Mouse (Mus musculus): ENCODE measurements around the gene Opalin. TPM values are rescaled to one million over a fixed set of nuclear protein-coding genes. Genes with fewer than 3 reads are reported as not detected.

Gene Opalin
- polyA plus RNA-seq, 1 experiment from 2014 or later = not detected

GRCm38 (mm10) chr19:41100863-41101262, 23.9 kb upstream of the Opalin start:
- H3K27me3 ChIP-seq (ENCODE audit: low read depth, poor library complexity, severe bottlenecking) = no peaks in the 10 kb centered on the region
- no peak for DNase-seq (ENCODE audit: low spot score)
- H3K27ac ChIP-seq = no peak overlapping the region
- no peaks in the 10 kb centered on the region for H3K9me3 ChIP-seq (replicated peaks)
- H3K36me3 ChIP-seq = no peaks in the 10 kb centered on the region
- no peak overlapping the region for H3K4me3 ChIP-seq
- WGBS = 95% methylated on average over 7 of the region's 7 CpGs
- no peaks in the 10 kb centered on the region for H3K4me1 ChIP-seq

GRCm38 (mm10) chr19:41097038-41097437, 20.1 kb upstream of the Opalin start:
- Histone ChIP-seq H3K27me3 (ENCODE audit: low read depth, poor library complexity, severe bottlenecking) (no peaks in the 10 kb centered on the region), H3K4me1 (0 out of 2 replicates have a peak, but pooled peaks cover 7% of the 10 kb centered on the region), H3K27ac (no peak overlapping the region), H3K9me3 (replicated peaks) (no peaks in the 10 kb centered on the region), H3K4me3 (no peak overlapping the region), H3K36me3 (no peaks in the 10 kb centered on the region)
- WGBS = 81% methylated on average over 4 of the region's 4 CpGs
- DNase-seq (ENCODE audit: low spot score) = no peak

- no peak for DNase-seq (ENCODE audit: low spot score)
- Histone ChIP-seq H3K36me3 (no peaks in the 10 kb centered on the region), H3K4me1 (peaks cover 18% of the 10 kb centered on the region), H3K4me3 (no peak overlapping the region), H3K27me3 (ENCODE audit: low read depth, poor library complexity, severe bottlenecking) (peaks cover 21% of the 10 kb centered on the region), H3K27ac (no peak overlapping the region), H3K9me3 (replicated peaks) (no peaks in the 10 kb centered on the region)
- 82% methylated on average over 2 of the region's 2 CpGs for WGBS
These were observed 15.0 kb upstream of the Opalin start for GRCm38 (mm10) chr19:41091901-41092300.

GRCm38 (mm10) chr19:41089833-41090232, 12.9 kb upstream of the Opalin start:
- no peaks in the 10 kb centered on the region for H3K36me3 ChIP-seq
- H3K4me1 ChIP-seq = peaks cover 18% of the 10 kb centered on the region
- H3K4me3 ChIP-seq = no peak overlapping the region
- 21% methylated on average over 5 of the region's 5 CpGs for WGBS
- no peak overlapping the region for H3K27ac ChIP-seq
- H3K27me3 ChIP-seq (ENCODE audit: low read depth, poor library complexity, severe bottlenecking) = peaks cover 21% of the 10 kb centered on the region
- no peaks in the 10 kb centered on the region for H3K9me3 ChIP-seq (replicated peaks)
- DNase-seq (ENCODE audit: low spot score) = peak; percentile 71

- peaks cover 17% of the 10 kb centered on the region for H3K4me1 ChIP-seq
- peaks cover 21% of the 10 kb centered on the region for H3K27me3 ChIP-seq (ENCODE audit: low read depth, poor library complexity, severe bottlenecking)
- no peaks in the 10 kb centered on the region for H3K36me3 ChIP-seq
- WGBS = 49% methylated on average over 18 of the region's 18 CpGs
- H3K27ac ChIP-seq = no peak overlapping the region
- DNase-seq (ENCODE audit: low spot score) = no peak
- no peaks in the 10 kb centered on the region for H3K9me3 ChIP-seq (replicated peaks)
- peak overlapping the region; percentile 14 for H3K4me3 ChIP-seq
These were observed 11.6 kb upstream of the Opalin start for GRCm38 (mm10) chr19:41088491-41088890.

- Histone ChIP-seq H3K27ac (no peak overlapping the region), H3K4me1 (peaks cover 12% of the 10 kb centered on the region), H3K9me3 (replicated peaks) (no peaks in the 10 kb centered on the region), H3K36me3 (no peaks in the 10 kb centered on the region), H3K4me3 (no peak overlapping the region), H3K27me3 (ENCODE audit: low read depth, poor library complexity, severe bottlenecking) (peaks cover 21% of the 10 kb centered on the region)
- no peak for DNase-seq (ENCODE audit: low spot score)
- WGBS = 54% methylated on average over 4 of the region's 4 CpGs
These were observed 11.0 kb upstream of the Opalin start for GRCm38 (mm10) chr19:41087901-41088300.

GRCm38 (mm10) chr19:41086700-41087099, 9.8 kb upstream of the Opalin start:
- Histone ChIP-seq H3K4me3 (no peak overlapping the region), H3K9me3 (replicated peaks) (no peaks in the 10 kb centered on the region), H3K27me3 (ENCODE audit: low read depth, poor library complexity, severe bottlenecking) (peaks cover 21% of the 10 kb centered on the region), H3K27ac (no peak overlapping the region), H3K36me3 (no peaks in the 10 kb centered on the region), H3K4me1 (peaks cover 12% of the 10 kb centered on the region)
- DNase-seq (ENCODE audit: low spot score) = peak; percentile 72
- 7% methylated on average over 2 of the region's 2 CpGs for WGBS

GRCm38 (mm10) chr19:41086289-41086688, 9.4 kb upstream of the Opalin start:
- H3K9me3 ChIP-seq (replicated peaks) = no peaks in the 10 kb centered on the region
- H3K4me3 ChIP-seq = no peak overlapping the region
- WGBS = 88% methylated on average over 6 of the region's 6 CpGs
- no peak overlapping the region for H3K27ac ChIP-seq
- peaks cover 12% of the 10 kb centered on the region for H3K4me1 ChIP-seq
- no peak for DNase-seq (ENCODE audit: low spot score)
- peaks cover 21% of the 10 kb centered on the region for H3K27me3 ChIP-seq (ENCODE audit: low read depth, poor library complexity, severe bottlenecking)
- H3K36me3 ChIP-seq = no peaks in the 10 kb centered on the region

- peaks cover 16% of the 10 kb centered on the region for H3K27me3 ChIP-seq (ENCODE audit: low read depth, poor library complexity, severe bottlenecking)
- H3K4me3 ChIP-seq = no peak overlapping the region
- H3K36me3 ChIP-seq = no peaks in the 10 kb centered on the region
- H3K9me3 ChIP-seq (replicated peaks) = no peaks in the 10 kb centered on the region
- 91% methylated on average over 14 of the region's 14 CpGs for WGBS
- H3K4me1 ChIP-seq = peaks cover 10% of the 10 kb centered on the region
- H3K27ac ChIP-seq = no peak overlapping the region
- DNase-seq (ENCODE audit: low spot score) = no peak
These were observed 6.7 kb upstream of the Opalin start for GRCm38 (mm10) chr19:41083646-41084045.

- Histone ChIP-seq H3K4me1 (no peaks in the 10 kb centered on the region), H3K36me3 (no peaks in the 10 kb centered on the region), H3K27ac (no peak overlapping the region), H3K27me3 (ENCODE audit: low read depth, poor library complexity, severe bottlenecking) (no peaks in the 10 kb centered on the region), H3K9me3 (replicated peaks) (no peaks in the 10 kb centered on the region), H3K4me3 (no peak overlapping the region)
- 93% methylated on average over 3 of the region's 3 CpGs for WGBS
- DNase-seq (ENCODE audit: low spot score) = no peak
These were observed 4.7 kb upstream of the Opalin start for GRCm38 (mm10) chr19:41081589-41081988.

- no peaks in the 10 kb centered on the region for H3K9me3 ChIP-seq (replicated peaks)
- H3K4me3 ChIP-seq = no peak overlapping the region
- DNase-seq (ENCODE audit: low spot score) = no peak
- no peaks in the 10 kb centered on the region for H3K36me3 ChIP-seq
- H3K4me1 ChIP-seq = no peaks in the 10 kb centered on the region
- H3K27me3 ChIP-seq (ENCODE audit: low read depth, poor library complexity, severe bottlenecking) = peaks cover 7% of the 10 kb centered on the region; the same call in 1 of the 2 replicates
- WGBS = 94% methylated on average over 14 of the region's 14 CpGs
- no peak overlapping the region for H3K27ac ChIP-seq
These were observed 3.0 kb downstream of the Opalin start for GRCm38 (mm10) chr19:41073746-41074455.

GRCm38 (mm10) chr19:41071500-41071899, 5.4 kb downstream of the Opalin start:
- peaks cover 7% of the 10 kb centered on the region; the same call in 1 of the 2 replicates for H3K27me3 ChIP-seq (ENCODE audit: low read depth, poor library complexity, severe bottlenecking)
- H3K27ac ChIP-seq = no peak overlapping the region
- H3K4me3 ChIP-seq = no peak overlapping the region
- H3K36me3 ChIP-seq = no peaks in the 10 kb centered on the region
- peak; percentile 92 for DNase-seq (ENCODE audit: low spot score)
- 10% methylated on average over 8 of the region's 8 CpGs for WGBS
- H3K9me3 ChIP-seq (replicated peaks) = no peaks in the 10 kb centered on the region
- no peaks in the 10 kb centered on the region for H3K4me1 ChIP-seq

GRCm38 (mm10) chr19:41054702-41055101, 22.2 kb downstream of the Opalin start:
- no peaks in the 10 kb centered on the region for H3K9me3 ChIP-seq (replicated peaks)
- 71% methylated on average over 4 of the region's 4 CpGs for WGBS
- no peaks in the 10 kb centered on the region for H3K27me3 ChIP-seq (ENCODE audit: low read depth, poor library complexity, severe bottlenecking)
- no peaks in the 10 kb centered on the region for H3K36me3 ChIP-seq
- H3K4me1 ChIP-seq = no peaks in the 10 kb centered on the region
- no peak for DNase-seq (ENCODE audit: low spot score)
- no peak overlapping the region for H3K27ac ChIP-seq
- H3K4me3 ChIP-seq = no peak overlapping the region

- peak; percentile 40 for DNase-seq (ENCODE audit: low spot score)
- Histone ChIP-seq H3K27me3 (ENCODE audit: low read depth, poor library complexity, severe bottlenecking) (no peaks in the 10 kb centered on the region), H3K4me3 (no peak overlapping the region), H3K27ac (no peak overlapping the region), H3K36me3 (no peaks in the 10 kb centered on the region), H3K4me1 (no peaks in the 10 kb centered on the region), H3K9me3 (replicated peaks) (no peaks in the 10 kb centered on the region)
- WGBS = 37% methylated on average over 10 of the region's 10 CpGs
These were observed 23.4 kb downstream of the Opalin start for GRCm38 (mm10) chr19:41053530-41053929.

All from limb, embryonic 10.5 days (tissue).